Mouse (Mus musculus): ENCODE results near the gene Lzts2. TPM values are rescaled to one million over a fixed set of nuclear protein-coding genes. Genes with fewer than 3 reads are reported as not detected.
A peak's percentile ranks its signal among the peaks of the same experiment; 100 is the strongest.

The Lzts2 gene
- polyA plus RNA-seq, 1 experiment from 2014 or later = 69.8 TPM

DNA sequence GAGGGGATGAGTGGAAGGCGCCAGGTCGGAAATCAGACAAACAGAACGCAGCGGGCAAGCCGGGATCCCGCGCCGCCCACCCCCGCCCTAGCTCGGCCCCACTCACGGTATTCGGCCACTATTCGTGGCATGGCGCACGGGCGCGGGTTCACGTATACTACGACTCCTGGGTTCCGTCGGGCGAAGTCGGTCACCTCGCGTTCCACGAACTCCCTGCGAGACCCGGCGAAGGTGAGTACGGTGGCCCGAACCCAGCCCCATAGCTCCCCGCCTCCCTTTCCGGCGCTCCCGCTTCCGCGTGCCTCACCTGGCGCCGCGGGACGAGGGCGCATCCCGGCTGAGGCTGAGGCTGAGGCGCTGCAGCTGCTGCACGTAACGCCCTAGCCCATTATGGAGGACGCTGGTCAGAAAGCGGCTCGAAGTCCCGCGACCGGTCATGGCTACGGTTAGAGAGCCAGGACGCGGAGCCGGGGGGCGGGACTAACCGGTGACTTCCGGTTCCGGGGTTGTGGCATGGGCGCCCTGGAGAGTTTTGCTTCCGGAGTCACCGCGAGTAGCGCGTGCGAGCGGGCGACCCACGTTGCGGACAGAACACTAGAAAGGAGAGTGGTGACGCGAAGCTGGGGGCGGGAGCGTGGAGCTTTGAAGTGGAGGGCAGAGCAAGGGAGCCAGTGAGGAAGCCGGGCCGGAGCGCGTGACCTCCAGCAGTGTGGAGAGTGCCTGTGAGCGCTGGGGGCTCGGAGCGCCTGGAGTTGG is 8.1 kb upstream of the Lzts2 start, which contains the start of gene Mrpl43:
TSS of gene Mrpl43 (minus strand) at position 486 of the 756 bp plus-strand sequence.
- H3K9me3 ChIP-seq = no peaks in the 10 kb centered on the region
- peaks cover 77% of the 10 kb centered on the region for H3K36me3 ChIP-seq (replicated peaks)
- peaks cover 28% of the 10 kb centered on the region for H3K4me1 ChIP-seq
- whole genome bisulfite sequencing = under 1% methylated on average over 82 of the region's 82 CpGs
- H3K4me3 ChIP-seq = peak within 1 kb of the TSS; percentile 97
- H3K27me3 ChIP-seq (replicated peaks; ENCODE audit: low read depth, poor library complexity, severe bottlenecking) = no peaks in the 10 kb centered on the region
- H3K27ac ChIP-seq (replicated peaks) = peak within 1 kb of the TSS; percentile 90
- DNase-seq (ENCODE audit: low spot score) = peak; percentile 96

- peaks cover 77% of the 10 kb centered on the region for H3K36me3 ChIP-seq (replicated peaks)
- H3K27me3 ChIP-seq (replicated peaks; ENCODE audit: low read depth, poor library complexity, severe bottlenecking) = no peaks in the 10 kb centered on the region
- DNase-seq (ENCODE audit: low spot score) = no peak
- peaks cover 28% of the 10 kb centered on the region for H3K4me1 ChIP-seq
- peak overlapping the region; percentile 90 for H3K27ac ChIP-seq (replicated peaks)
- WGBS = 46% methylated on average over 17 of the region's 17 CpGs
- no peaks in the 10 kb centered on the region for H3K9me3 ChIP-seq
- H3K4me3 ChIP-seq = peak overlapping the region; percentile 97
Observed at GRCm38 (mm10) chr19:45007021-45007420, 7.2 kb upstream of the Lzts2 start.

GRCm38 (mm10) chr19:45007425-45008191 is 6.6 kb upstream of the Lzts2 start:
- no peaks in the 10 kb centered on the region for H3K9me3 ChIP-seq
- WGBS = 91% methylated on average over 20 of the region's 20 CpGs
- H3K27ac ChIP-seq (replicated peaks) = peak overlapping the region; percentile 90
- no peak for DNase-seq (ENCODE audit: low spot score)
- H3K27me3 ChIP-seq (replicated peaks; ENCODE audit: low read depth, poor library complexity, severe bottlenecking) = no peaks in the 10 kb centered on the region
- H3K4me1 ChIP-seq = peaks cover 32% of the 10 kb centered on the region
- peak overlapping the region; percentile 97 for H3K4me3 ChIP-seq
- H3K36me3 ChIP-seq (replicated peaks) = peaks cover 76% of the 10 kb centered on the region

DNA sequence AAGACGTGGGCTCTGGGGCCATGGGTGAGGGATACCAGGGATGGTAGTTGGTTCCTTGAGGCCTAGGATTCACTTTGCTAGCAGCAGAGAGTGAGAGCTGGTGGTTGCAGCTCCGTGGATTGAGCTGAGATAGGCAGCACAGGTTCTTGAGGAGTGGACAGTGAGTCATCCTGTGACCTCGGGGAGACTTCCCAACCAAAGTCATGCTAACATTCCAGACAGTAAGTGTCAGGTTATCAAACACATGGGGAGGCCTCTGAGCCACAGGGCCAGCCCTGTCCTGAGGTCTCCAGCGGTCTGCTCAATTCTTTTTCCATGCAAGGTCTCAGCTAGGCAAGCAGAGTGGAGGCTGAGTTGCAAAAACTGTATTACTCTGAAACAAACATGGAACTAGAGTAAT is 3.6 kb upstream of the Lzts2 start:
- DNase-seq (ENCODE audit: low spot score) = no peak
- Histone ChIP-seq H3K9me3 (no peaks in the 10 kb centered on the region), H3K4me1 (peaks cover 56% of the 10 kb centered on the region), H3K4me3 (no peak overlapping the region), H3K27ac (replicated peaks) (no peak overlapping the region), H3K27me3 (replicated peaks; ENCODE audit: low read depth, poor library complexity, severe bottlenecking) (no peaks in the 10 kb centered on the region), H3K36me3 (replicated peaks) (peaks cover 57% of the 10 kb centered on the region)
- WGBS = 91% methylated on average over 4 of the region's 4 CpGs

GRCm38 (mm10) chr19:45012219-45012618 is 2.0 kb upstream of the Lzts2 start:
- Histone ChIP-seq H3K27me3 (replicated peaks; ENCODE audit: low read depth, poor library complexity, severe bottlenecking) (no peaks in the 10 kb centered on the region), H3K36me3 (replicated peaks) (peaks cover 56% of the 10 kb centered on the region), H3K4me3 (no peak overlapping the region), H3K9me3 (no peaks in the 10 kb centered on the region), H3K27ac (replicated peaks) (peak overlapping the region; percentile 98), H3K4me1 (peaks cover 63% of the 10 kb centered on the region)
- no peak for DNase-seq (ENCODE audit: low spot score)
- WGBS = 86% methylated on average over 8 of the region's 8 CpGs

GRCm38 (mm10) chr19:45012636-45013035 is 1.6 kb upstream of the Lzts2 start:
- H3K27ac ChIP-seq (replicated peaks) = peak overlapping the region; percentile 98
- 49% methylated on average over 6 of the region's 6 CpGs for WGBS
- peaks cover 61% of the 10 kb centered on the region for H3K4me1 ChIP-seq
- peak; percentile 21 for DNase-seq (ENCODE audit: low spot score)
- no peak overlapping the region for H3K4me3 ChIP-seq
- H3K27me3 ChIP-seq (replicated peaks; ENCODE audit: low read depth, poor library complexity, severe bottlenecking) = no peaks in the 10 kb centered on the region
- no peaks in the 10 kb centered on the region for H3K9me3 ChIP-seq
- peaks cover 51% of the 10 kb centered on the region for H3K36me3 ChIP-seq (replicated peaks)

DNA sequence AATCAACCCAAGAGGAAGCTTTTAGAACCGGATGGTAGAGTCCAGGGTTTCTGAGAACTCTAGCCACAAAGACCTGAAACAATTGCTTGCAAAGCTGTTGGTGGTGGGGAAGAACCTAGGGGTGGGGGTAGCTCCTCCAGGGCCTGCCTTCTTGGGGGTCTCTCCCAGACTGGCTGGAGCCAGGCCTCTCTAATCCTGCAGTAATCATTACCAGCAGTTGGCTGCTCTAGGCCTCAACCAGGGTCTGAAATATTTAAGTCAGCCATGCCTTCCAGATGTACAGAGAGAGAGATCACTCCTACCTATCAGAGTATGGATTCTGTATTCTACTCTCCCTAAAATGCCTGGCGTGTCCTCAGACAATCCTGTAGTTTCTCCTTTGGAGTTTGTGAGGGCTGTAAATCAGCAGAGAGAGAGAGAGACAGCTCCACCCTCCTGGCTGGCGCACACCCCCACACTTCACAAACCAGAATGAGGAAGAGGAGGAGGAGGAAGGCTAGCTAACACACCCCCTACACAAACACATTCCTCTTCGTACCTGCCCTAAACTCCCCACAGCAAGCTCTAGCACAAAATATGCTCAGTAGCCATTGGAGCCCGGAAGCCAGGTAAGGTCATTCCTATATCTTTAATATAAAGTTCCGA is 511 bp upstream of the Lzts2 start:
- Histone ChIP-seq H3K4me1 (peaks cover 58% of the 10 kb centered on the region), H3K4me3 (peak overlapping the region; percentile 87; the same call in 1 of the 2 replicates)
- peak; percentile 67 for DNase-seq (ENCODE audit: low spot score)

GRCm38 (mm10) chr19:45014981-45015402 is 778 bp downstream of the Lzts2 start:
- H3K4me1 ChIP-seq = peaks cover 67% of the 10 kb centered on the region
- no peaks in the 10 kb centered on the region for H3K9me3 ChIP-seq
- no peaks in the 10 kb centered on the region for H3K27me3 ChIP-seq (replicated peaks; ENCODE audit: low read depth, poor library complexity, severe bottlenecking)
- peak overlapping the region; percentile 87 for H3K4me3 ChIP-seq
- DNase-seq (ENCODE audit: low spot score) = peak; percentile 69
- peak overlapping the region; percentile 98 for H3K27ac ChIP-seq (replicated peaks)
- peaks cover 33% of the 10 kb centered on the region for H3K36me3 ChIP-seq (replicated peaks)
- under 1% methylated on average over 25 of the region's 25 CpGs for WGBS

More for the DNA sequence above, 511 bp upstream of the Lzts2 start:
- 55% methylated on average over 6 of the region's 6 CpGs for WGBS
- no peaks in the 10 kb centered on the region for H3K9me3 ChIP-seq
- peak overlapping the region; percentile 98 for H3K27ac ChIP-seq (replicated peaks)
- peaks cover 41% of the 10 kb centered on the region for H3K36me3 ChIP-seq (replicated peaks)
- H3K27me3 ChIP-seq (replicated peaks; ENCODE audit: low read depth, poor library complexity, severe bottlenecking) = no peaks in the 10 kb centered on the region

DNA sequence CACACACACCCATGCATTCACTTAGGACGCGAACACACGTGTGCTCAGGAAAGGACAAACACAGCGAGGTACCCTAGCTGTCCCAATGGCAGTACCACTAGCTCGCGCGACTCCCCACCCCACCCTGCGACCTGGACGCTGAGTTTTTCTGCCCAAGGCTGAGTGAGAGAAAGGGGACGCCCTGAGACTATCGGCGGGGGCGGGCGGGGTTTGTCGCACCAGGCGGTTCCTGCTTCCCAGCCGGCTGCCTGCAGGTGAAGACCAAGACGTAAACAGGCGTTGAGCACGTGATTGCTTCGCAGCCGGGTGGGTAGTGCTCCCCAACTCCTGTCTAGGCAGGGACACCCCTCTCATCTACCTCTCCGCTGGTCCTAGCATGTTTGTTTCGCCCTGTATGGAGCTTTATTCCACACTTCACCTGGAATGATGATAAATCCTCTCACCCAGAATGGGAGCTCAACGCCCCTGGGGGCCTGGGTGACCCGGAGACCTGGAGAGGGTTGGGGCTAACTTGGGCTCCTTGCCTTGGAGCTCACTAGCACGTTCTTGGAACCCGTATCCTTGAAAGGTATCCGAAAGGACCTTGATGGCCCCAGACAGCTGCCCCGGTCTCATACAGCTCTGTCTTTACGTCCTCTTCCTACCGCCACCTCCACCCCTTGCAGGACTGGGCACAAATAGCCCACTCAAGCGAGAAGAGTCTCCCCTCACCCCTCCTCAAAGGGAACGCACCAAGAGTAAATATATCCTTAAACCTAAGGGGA is 1.5 kb downstream of the Lzts2 start:
- whole genome bisulfite sequencing = under 1% methylated on average over 34 of the region's 34 CpGs
- Histone ChIP-seq H3K9me3 (no peaks in the 10 kb centered on the region), H3K4me3 (peak overlapping the region; percentile 87), H3K27ac (replicated peaks) (peak overlapping the region; percentile 98), H3K36me3 (replicated peaks) (peaks cover 32% of the 10 kb centered on the region), H3K4me1 (peaks cover 74% of the 10 kb centered on the region), H3K27me3 (replicated peaks; ENCODE audit: low read depth, poor library complexity, severe bottlenecking) (no peaks in the 10 kb centered on the region)
- DNase-seq (ENCODE audit: low spot score) = peak; percentile 71

- Histone ChIP-seq H3K4me1 (peaks cover 83% of the 10 kb centered on the region), H3K9me3 (no peaks in the 10 kb centered on the region), H3K36me3 (replicated peaks) (peaks cover 32% of the 10 kb centered on the region), H3K4me3 (peak overlapping the region; percentile 87), H3K27ac (replicated peaks) (peak overlapping the region; percentile 98), H3K27me3 (replicated peaks; ENCODE audit: low read depth, poor library complexity, severe bottlenecking) (no peaks in the 10 kb centered on the region)
- WGBS = 1% methylated on average over 18 of the region's 18 CpGs
- peak; percentile 80 for DNase-seq (ENCODE audit: low spot score)
Observed at GRCm38 (mm10) chr19:45016341-45017215, 2.4 kb downstream of the Lzts2 start.

DNA sequence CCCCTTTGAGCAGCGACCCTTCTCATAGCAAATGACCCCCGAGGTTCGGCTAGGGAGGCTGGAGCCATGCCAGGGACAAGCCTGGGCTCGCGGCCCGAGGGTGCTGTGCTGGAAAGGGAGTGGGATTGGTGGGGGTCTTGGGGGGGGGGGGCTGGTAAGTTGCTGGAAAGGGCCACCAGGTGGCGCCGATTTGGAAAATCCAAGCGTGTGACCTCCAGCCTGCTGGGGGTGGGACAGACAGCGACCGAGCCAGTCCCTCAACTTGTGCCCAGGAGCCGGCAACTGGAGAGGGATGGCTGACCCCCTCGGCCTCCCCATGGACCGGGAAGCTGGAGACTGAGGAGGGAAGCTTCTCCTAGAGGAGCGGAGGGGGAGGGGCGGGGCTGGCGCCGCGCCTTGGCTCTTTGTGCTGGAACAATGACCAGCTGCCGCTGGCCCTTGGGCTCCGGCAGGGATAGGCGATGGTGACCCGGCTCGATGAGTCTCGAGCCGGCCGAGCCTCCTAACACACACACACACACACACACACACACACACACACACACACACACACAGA is 3.1 kb downstream of the Lzts2 start:
- peak overlapping the region; percentile 98 for H3K27ac ChIP-seq (replicated peaks)
- WGBS = under 1% methylated on average over 27 of the region's 27 CpGs
- peak overlapping the region; percentile 87 for H3K4me3 ChIP-seq
- peaks cover 32% of the 10 kb centered on the region for H3K36me3 ChIP-seq (replicated peaks)
- no peaks in the 10 kb centered on the region for H3K9me3 ChIP-seq
- peaks cover 84% of the 10 kb centered on the region for H3K4me1 ChIP-seq
- peak; percentile 90 for DNase-seq (ENCODE audit: low spot score)
- H3K27me3 ChIP-seq (replicated peaks; ENCODE audit: low read depth, poor library complexity, severe bottlenecking) = no peaks in the 10 kb centered on the region

All from embryonic facial prominence, embryonic 10.5 days (tissue).